Mouse (Mus musculus) kidney, embryonic 14.5 days (tissue): ENCODE measurements around the gene Tcf15. TPM values are rescaled to one million over a fixed set of nuclear protein-coding genes. Genes with fewer than 3 reads are reported as not detected.

Experiments used
- ATAC-seq: fragments of 200-750 bp; cut with Nextera tagmentation; 2 replicates; pipeline ENCODE4 v1.8.0; 2017; ENCODE audit warnings: moderate number of reproducible peaks, mild to moderate bottlenecking, moderate TSS enrichment, moderate library complexity; ENCODE audit not compliant: low FRiP score, low TSS enrichment
- H3K27ac ChIP-seq: fragments of 300-500 bp; sonication (generic); 2 replicates; pipeline ENCODE4 v1.5.1; 2014; ENCODE audit warnings: low read depth, mild to moderate bottlenecking, low read length, moderate library complexity, mixed read lengths
- H3K27me3 ChIP-seq: fragments of 300-500 bp; sonication (generic); 2 replicates; pipeline ENCODE4 v1.6.1; 2014; ENCODE audit warnings: mild to moderate bottlenecking, low read length; ENCODE audit not compliant: control insufficient read depth, insufficient read depth
- H3K36me3 ChIP-seq: fragments of 300-500 bp; sonication (generic); 2 replicates; pipeline ENCODE4 v1.6.1; 2014; ENCODE audit warnings: low read length, mixed read lengths; ENCODE audit not compliant: control insufficient read depth, insufficient read depth
- H3K4me1 ChIP-seq: fragments of 300-500 bp; sonication (generic); 2 replicates; pipeline ENCODE4 v1.6.1; 2014; ENCODE audit warnings: low read length, mixed read lengths; ENCODE audit not compliant: control insufficient read depth, insufficient read depth
- H3K4me2 ChIP-seq: fragments of 300-500 bp; sonication (generic); replicated peaks from 2 replicates; pipeline ENCODE4 v1.6.1; 2014; ENCODE audit warnings: low read depth, mild to moderate bottlenecking, low read length
- H3K4me3 ChIP-seq: fragments of 300-500 bp; sonication (generic); 2 replicates; pipeline ENCODE4 v1.5.1; 2014; ENCODE audit warnings: mild to moderate bottlenecking, low read length
- H3K9ac ChIP-seq: fragments of 300-500 bp; sonication (generic); 2 replicates; pipeline ENCODE4 v1.6.1; 2014; ENCODE audit warnings: low read depth, mild to moderate bottlenecking, low read length, moderate library complexity
- H3K9me3 ChIP-seq: fragments of 300-500 bp; sonication (generic); 2 replicates; pipeline ENCODE4 v1.6.1; 2016; ENCODE audit warnings: low read length; ENCODE audit not compliant: control insufficient read depth
- WGBS: fragments of 180-500 bp; shearing (Covaris S2); extraction: QIAGEN DNeasy Blood & Tissue Kit; methylation state at CpG from one replicate; pipeline ENCODE4 v1.1.7; 2014; 5-methylcytosine and 5-hydroxymethylcytosine counted together
- polyA plus RNA-seq: library from polyadenylated mRNA; unstranded; fragments of >200 nt; fragmentation: Nextera tagmentation; extraction: Ambion mirVana; gene quantifications from 2 replicates; pipeline ENCODE4 v1.2.1, GENCODE M21; 2014

The Tcf15 gene
- polyA plus RNA-seq, 1 experiment from 2014 or later = 18.2 TPM

GRCm38 (mm10) chr2:152114057-152114975, 29.0 kb upstream of the Tcf15 start:
- 13% methylated on average over 36 of the region's 36 CpGs for WGBS
- no peak overlapping the region for H3K9ac ChIP-seq
- H3K4me3 ChIP-seq = peak overlapping the region; percentile 21
- no peak overlapping the region for H3K27ac ChIP-seq
- H3K4me2 ChIP-seq = peak overlapping the region; percentile 46
- H3K36me3 ChIP-seq = no peaks in the 10 kb centered on the region
- ATAC-seq = peak; percentile 55
- H3K4me1 ChIP-seq = peaks cover 6% of the 10 kb centered on the region; the same call in 1 of the 2 replicates
- H3K9me3 ChIP-seq = no peaks in the 10 kb centered on the region
- H3K27me3 ChIP-seq = 0 out of 2 replicates have a peak, but pooled peaks cover 5% of the 10 kb centered on the region

- Histone ChIP-seq H3K9ac (no peak overlapping the region), H3K27me3 (peaks cover 5% of the 10 kb centered on the region; the same call in 1 of the 2 replicates), H3K9me3 (no peaks in the 10 kb centered on the region), H3K4me1 (peaks cover 6% of the 10 kb centered on the region; the same call in 1 of the 2 replicates), H3K4me3 (no peak overlapping the region), H3K4me2 (no peak overlapping the region), H3K36me3 (no peaks in the 10 kb centered on the region), H3K27ac (no peak overlapping the region)
- 81% methylated on average over 7 of the region's 7 CpGs for WGBS
- no peak for ATAC-seq
Measured at GRCm38 (mm10) chr2:152117694-152118093, 25.7 kb upstream of the Tcf15 start.

- ATAC-seq = no peak
- no peak overlapping the region for H3K27ac ChIP-seq
- H3K27me3 ChIP-seq = peaks cover 2% of the 10 kb centered on the region; the same call in 1 of the 2 replicates
Measured at GRCm38 (mm10) chr2:152119228-152119865, 24.0 kb upstream of the Tcf15 start.

DNA sequence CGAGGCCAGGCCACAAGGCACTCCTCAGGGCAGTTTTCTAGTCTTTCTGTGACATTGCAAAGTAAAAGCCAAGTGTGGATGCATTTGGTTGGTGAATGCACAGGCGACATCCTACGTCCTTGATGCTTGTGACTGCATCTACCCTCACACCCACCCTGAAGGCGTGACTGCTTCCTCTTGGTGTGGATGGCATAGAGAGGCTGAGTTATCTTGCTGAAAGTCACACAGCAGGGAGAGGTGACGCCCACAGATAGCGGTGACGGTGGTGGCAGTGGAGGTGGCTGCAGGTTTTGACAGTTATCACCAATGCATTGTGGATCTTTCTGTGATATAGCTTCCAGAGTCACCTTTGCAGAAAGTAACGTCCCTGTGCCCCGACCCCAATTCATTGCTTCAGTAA, 20.5 kb upstream of the Tcf15 start:
- H3K4me3 ChIP-seq = no peak overlapping the region
- no peak overlapping the region for H3K9ac ChIP-seq
- H3K27ac ChIP-seq = no peak overlapping the region
- H3K4me2 ChIP-seq = no peak overlapping the region
- H3K27me3 ChIP-seq = no peaks in the 10 kb centered on the region; the same call in 1 of the 2 replicates
- H3K4me1 ChIP-seq = no peaks in the 10 kb centered on the region
- ATAC-seq = no peak
- WGBS = 77% methylated on average over 9 of the region's 9 CpGs
- H3K9me3 ChIP-seq = no peaks in the 10 kb centered on the region
- H3K36me3 ChIP-seq = no peaks in the 10 kb centered on the region

More at GRCm38 (mm10) chr2:152119228-152119865, 24.0 kb upstream of the Tcf15 start:
- H3K4me2 ChIP-seq = no peak overlapping the region
- no peaks in the 10 kb centered on the region for H3K36me3 ChIP-seq
- H3K4me3 ChIP-seq = no peak overlapping the region
- 31% methylated on average over 6 of the region's 6 CpGs for WGBS
- peaks cover 5% of the 10 kb centered on the region; the same call in 1 of the 2 replicates for H3K4me1 ChIP-seq
- H3K9me3 ChIP-seq = no peaks in the 10 kb centered on the region
- no peak overlapping the region for H3K9ac ChIP-seq

DNA sequence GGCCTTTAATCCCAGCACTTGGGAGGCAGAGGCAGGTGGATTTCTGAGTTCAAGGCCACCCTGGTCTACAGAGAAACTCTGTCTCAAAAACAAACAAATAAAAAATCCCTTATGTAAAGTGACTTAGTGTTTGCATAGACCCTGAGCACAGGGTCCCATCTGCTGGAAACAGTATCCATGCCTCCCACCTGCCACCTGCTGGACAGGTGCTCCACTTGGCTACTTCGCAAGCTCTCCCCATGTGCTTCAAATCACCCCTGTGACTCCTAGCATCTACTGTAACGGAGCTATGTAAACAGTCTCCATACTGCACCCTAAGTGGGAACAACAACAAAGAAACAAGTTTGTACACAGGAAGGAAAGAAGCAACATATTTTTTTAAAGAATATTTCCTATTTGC, 14.8 kb upstream of the Tcf15 start:
- Histone ChIP-seq H3K9me3 (no peaks in the 10 kb centered on the region), H3K4me1 (peaks cover 10% of the 10 kb centered on the region), H3K4me3 (no peak overlapping the region), H3K36me3 (no peaks in the 10 kb centered on the region), H3K4me2 (no peak overlapping the region), H3K27me3 (no peaks in the 10 kb centered on the region), H3K27ac (no peak overlapping the region), H3K9ac (no peak overlapping the region)
- no peak for ATAC-seq
- WGBS = 61% methylated on average over 2 of the region's 2 CpGs

DNA sequence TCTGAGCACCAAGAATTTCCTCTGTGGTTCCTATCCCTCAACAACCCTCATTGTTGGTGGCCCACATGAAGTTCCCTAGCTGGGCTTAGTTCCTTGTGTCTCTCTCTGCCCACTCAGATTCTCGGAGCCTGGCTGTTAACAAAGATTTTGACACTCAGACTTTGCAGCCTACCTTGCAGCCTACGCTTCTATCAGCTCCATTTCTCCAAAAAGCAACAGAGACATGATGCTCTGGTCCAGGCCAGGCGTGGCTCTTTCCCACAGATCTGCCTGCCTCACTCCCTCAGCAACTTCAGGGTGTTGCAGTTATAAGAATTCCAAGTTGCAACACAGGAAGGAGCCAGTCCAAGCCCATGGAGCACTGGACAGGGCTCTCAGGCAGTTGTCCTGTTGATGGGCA, 13.6 kb upstream of the Tcf15 start:
- WGBS = 83% methylated on average over 3 of the region's 3 CpGs
- no peak overlapping the region for H3K27ac ChIP-seq
- no peaks in the 10 kb centered on the region for H3K27me3 ChIP-seq
- H3K36me3 ChIP-seq = no peaks in the 10 kb centered on the region
- no peaks in the 10 kb centered on the region for H3K9me3 ChIP-seq
- no peak overlapping the region for H3K4me2 ChIP-seq
- no peak overlapping the region for H3K4me3 ChIP-seq
- H3K9ac ChIP-seq = no peak overlapping the region
- ATAC-seq = no peak
- peaks cover 10% of the 10 kb centered on the region for H3K4me1 ChIP-seq

DNA sequence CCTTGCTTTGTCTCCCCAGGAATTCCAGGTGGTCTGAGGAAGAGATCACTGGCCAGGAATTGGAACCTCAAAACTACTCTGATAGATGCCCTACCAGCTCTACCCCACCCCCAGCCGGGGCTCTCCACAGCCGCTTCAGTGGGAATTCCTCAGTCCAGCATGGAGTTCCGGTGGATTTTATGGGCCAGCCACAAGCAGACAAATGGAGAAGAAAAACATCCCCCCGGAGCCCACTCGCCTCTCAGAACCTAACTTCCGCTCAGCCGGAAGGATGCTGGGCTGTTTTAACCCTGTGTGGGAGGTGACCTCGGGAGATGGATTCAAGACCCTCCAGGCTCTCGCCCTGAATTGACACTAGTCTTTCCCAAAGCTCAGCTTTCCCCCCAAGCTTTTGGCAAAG, 11.3 kb upstream of the Tcf15 start:
- no peaks in the 10 kb centered on the region for H3K9me3 ChIP-seq
- no peaks in the 10 kb centered on the region for H3K36me3 ChIP-seq
- WGBS = 6% methylated on average over 9 of the region's 9 CpGs
- H3K4me3 ChIP-seq = no peak overlapping the region
- ATAC-seq = no peak
- no peak overlapping the region for H3K4me2 ChIP-seq
- H3K4me1 ChIP-seq = peaks cover 10% of the 10 kb centered on the region
- no peaks in the 10 kb centered on the region for H3K27me3 ChIP-seq
- no peak overlapping the region for H3K9ac ChIP-seq
- no peak overlapping the region for H3K27ac ChIP-seq

- H3K9me3 ChIP-seq = no peaks in the 10 kb centered on the region
- H3K36me3 ChIP-seq = no peaks in the 10 kb centered on the region
- H3K4me2 ChIP-seq = no peak overlapping the region
- 43% methylated on average over 8 of the region's 8 CpGs for WGBS
- ATAC-seq = no peak
- no peaks in the 10 kb centered on the region for H3K27me3 ChIP-seq
- no peak overlapping the region for H3K27ac ChIP-seq
- H3K9ac ChIP-seq = no peak overlapping the region
- H3K4me1 ChIP-seq = peaks cover 10% of the 10 kb centered on the region
- no peak overlapping the region for H3K4me3 ChIP-seq
Measured at GRCm38 (mm10) chr2:152132691-152133090, 10.7 kb upstream of the Tcf15 start.
